Mouse (Mus musculus): ENCODE data around the gene Fgf22.

The Fgf22 gene

DNA sequence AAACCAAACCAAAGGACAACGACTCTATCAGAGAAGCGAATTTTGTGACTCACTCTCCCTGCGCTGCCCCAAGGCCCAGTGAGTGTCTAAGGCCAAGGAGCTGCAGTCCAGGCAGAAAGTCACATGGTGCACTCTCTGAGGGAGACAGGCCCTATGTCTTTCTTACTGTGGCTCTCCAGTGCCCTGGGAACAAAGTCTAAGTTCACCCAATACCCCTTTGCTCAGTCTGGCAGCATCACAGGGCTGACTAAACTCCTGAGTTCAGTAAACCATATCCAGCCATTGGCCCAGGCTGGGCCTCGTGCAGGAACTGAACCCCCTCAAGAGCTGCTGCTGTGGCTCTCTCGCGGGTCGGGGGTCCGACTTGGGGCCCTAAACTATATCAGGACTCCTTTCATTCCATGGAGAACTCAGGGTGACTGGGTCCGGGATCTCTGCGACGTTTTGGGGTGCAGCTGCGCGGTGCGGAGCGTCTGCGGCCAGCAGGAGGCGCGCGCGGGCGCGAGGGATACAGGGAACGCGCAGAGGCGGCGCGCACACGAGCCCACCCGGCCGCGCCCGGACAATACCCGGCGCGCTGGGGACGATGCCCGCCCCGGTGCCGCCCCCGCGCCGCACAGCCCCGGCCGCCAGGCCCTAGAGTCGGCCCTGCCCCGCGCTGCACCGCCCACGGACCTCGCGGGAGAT is 38.3 kb downstream of the Fgf22 start, which contains the start of gene Palm:
Palm (plus strand) TSS at position 522 of the 687 bp plus-strand sequence.
- peak; percentile 83 to 86 for DNase-seq (ENCODE audit: low spot score in 2 of 2)

GRCm38 (mm10) chr10:79793738-79794490 is 39.0 kb downstream of the Fgf22 start:
- peak; percentile 75 for DNase-seq (ENCODE audit: low spot score in 2 of 2)

DNA sequence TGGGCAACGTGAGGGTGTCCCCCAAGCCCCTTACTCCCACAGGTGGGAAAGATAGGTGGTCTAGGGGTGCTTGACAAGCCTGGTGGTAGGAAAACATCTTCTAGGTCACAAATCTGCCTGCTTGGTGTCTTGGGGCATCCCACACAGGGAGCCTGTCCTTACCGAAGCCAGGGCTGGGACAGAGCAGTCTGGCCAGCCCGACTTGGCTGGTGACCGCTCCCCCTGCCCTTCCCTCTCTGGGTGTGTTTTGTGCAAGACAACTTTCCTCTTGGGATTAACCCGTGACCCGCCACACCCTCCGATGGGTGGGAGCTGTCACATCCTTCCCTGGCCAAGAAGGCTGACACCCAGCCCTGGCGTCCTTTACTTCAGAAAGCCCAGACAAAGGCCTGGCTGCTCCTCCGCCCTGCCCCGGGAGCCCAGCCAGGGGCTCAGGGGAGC is 39.6 kb downstream of the Fgf22 start:
- peak in 1 of 2 experiments; percentile 41 for DNase-seq (ENCODE audit: low spot score in 2 of 2)

GRCm38 (mm10) chr10:79795905-79796304 is 41.0 kb downstream of the Fgf22 start:
- no peak for DNase-seq (ENCODE audit: low spot score in 2 of 2)

DNA sequence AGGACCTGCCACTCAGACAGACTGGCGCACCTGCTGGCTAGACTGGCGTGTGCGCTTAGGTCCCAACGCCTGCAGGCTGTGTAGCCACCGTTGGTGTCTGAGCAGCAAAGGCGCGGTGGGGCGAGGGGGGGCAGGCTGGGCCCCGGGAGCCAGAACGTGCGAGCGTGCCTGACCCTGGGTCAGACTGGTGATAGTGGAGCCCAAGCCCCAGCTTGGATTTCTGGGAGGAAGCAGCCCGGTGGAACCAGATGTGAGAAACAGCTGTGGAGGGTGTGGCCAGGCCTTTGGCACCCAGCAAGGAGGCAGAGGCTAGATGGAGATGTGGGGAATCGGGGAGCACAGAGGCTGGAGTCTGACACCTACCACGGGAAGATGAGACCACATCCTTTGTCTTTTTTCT is 42.5 kb downstream of the Fgf22 start:
- DNase-seq (ENCODE audit: low spot score in 2 of 2): no peak

GRCm38 (mm10) chr10:79798289-79798928 is 43.5 kb downstream of the Fgf22 start:
- no peak for DNase-seq (ENCODE audit: low spot score in 2 of 2)

DNA sequence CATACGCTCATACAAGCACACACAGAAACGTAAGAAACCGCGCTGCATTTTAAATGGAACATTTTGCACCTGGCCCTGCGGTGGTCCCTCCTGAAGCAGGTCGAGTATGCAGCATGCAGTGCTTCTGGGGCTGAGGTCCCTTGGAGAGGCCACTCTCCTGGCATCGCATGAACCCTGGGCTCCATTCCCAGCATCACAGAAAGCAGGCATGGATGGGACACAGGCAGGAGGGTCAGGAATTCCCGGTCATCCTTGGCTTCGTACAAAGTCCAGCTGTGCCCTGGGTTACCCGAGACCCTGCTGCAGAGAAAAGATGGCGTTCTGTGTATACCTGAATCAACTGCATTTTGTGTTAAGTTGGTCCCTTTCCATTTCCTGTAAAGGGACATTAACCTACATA is 45.6 kb downstream of the Fgf22 start:
- DNase-seq (ENCODE audit: low spot score in 2 of 2): no peak

DNA sequence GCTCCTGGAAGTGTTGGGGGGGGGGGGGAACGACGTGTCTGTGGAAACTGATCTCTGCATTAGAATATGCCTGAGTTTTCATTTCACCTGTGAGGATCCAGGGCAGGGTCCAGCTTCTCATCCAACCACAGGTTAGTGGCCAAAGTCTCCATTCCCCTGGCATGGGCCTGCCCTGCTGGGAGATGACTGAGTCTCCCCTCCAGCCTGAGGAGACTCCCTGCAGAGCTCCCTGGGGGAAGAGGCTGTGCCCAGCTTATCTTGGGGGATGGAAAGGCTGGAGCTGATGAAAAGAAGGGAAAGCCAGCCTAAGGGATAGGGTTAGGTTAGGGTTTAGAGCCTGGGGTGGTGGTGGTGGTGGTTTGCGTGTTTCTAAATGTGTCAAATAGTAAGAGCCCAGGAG is 47.0 kb downstream of the Fgf22 start:
- no peak for DNase-seq (ENCODE audit: low spot score in 2 of 2)

GRCm38 (mm10) chr10:79802331-79802971 is 47.6 kb downstream of the Fgf22 start:
- DNase-seq (ENCODE audit: low spot score in 2 of 2): peak in 1 of 2 experiments; percentile 54

- DNase-seq (ENCODE audit: low spot score in 2 of 2): peak; percentile 94
These were observed 48.9 kb downstream of the Fgf22 start for GRCm38 (mm10) chr10:79803716-79804323.

DNA sequence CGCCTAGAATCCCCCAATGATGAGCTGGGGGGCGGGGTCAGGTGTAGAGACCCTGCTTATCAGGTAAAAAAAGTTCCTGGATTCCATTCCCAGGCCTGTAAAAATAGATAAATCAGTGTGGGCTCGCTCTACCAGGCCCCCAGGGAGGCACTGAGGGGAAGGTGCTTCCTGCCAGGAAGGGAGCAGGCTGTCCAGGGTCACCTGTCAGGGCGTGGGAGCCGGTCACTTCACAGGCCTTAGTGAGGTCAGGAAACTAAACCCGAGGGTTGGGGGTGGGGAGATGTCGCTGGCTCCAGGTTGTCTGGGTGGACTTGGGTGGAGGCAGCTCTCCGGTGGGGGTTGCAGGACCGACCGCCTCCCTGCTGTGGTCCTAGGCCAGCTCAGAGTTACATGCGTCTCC is 50.8 kb downstream of the Fgf22 start:
- DNase-seq (ENCODE audit: low spot score in 2 of 2): no peak

DNA sequence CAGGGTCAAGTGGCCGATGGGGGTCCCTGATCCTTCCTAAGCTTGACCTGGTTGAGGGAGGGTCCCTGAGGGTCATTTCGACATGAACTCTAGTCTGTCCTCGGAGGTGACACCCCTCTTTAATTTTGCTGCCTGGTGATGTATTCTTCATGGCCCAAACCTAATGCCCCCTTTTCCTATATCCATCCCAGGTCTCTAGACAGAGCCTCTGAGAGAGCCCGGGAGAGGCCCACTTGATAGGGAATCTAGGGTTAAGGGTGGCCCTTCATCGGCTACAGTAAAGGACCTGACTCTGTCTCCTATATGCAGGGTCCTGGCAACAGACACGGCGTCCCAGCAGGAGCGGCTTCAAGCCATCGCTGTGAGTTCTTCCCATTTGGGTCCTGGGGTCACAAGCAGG is 51.5 kb downstream of the Fgf22 start:
- no peak for DNase-seq (ENCODE audit: low spot score in 2 of 2)

DNA sequence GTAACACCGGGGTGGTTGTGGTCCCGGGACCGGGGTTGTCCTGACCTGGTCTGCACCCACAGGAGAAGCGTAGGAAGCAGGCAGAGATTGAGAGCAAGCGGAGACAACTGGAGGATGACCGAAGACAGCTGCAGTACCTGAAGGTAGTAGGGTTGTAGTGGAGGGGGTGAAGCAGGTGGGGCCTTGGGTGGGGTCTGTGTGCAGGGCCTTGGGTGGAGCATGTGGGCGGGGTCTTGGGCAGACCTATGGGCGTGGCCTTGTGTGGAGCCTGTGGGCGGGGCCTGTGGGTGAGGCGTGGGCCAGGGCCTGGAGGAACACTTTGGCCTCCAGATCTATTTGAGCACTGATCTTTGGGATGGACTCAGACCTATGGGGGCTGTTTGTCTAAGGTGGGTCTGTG is 52.1 kb downstream of the Fgf22 start:
- DNase-seq (ENCODE audit: low spot score in 2 of 2): no peak

DNA sequence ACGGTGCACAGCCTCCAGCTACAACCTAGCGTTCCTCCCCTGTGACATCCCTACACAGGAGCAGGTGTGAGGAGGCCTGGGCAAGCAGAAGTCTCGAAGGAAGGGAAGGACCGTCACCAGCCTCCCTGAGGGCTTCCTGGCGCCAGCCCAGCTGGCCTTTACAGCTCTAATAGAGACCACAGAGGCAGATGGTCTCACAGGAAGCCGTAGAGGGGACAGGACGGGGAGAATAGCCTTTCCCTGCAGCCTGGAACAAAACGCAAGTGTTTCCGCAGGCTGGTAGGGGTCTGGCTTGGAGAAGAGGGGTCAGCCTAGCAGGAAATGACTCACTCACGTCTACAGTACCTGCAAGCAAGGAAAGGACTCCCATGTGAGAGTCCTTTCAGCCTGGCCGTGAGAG is 53.0 kb downstream of the Fgf22 start:
- no peak for DNase-seq (ENCODE audit: low spot score in 2 of 2)

All from right cerebral cortex, adult 2 months (tissue).